Mouse (Mus musculus) lung, postnatal 0 days (tissue): ENCODE measurements around the gene Itpr1. TPM values are rescaled to one million over a fixed set of nuclear protein-coding genes. Genes with fewer than 3 reads are reported as not detected.
A peak's percentile ranks its signal among the peaks of the same experiment; 100 is the strongest.

Experiments
- ATAC-seq: fragments of 200-750 bp; cut with Nextera tagmentation; 2 replicates; pipeline ENCODE4 v1.8.0; 2017; ENCODE audit warnings: moderate library complexity
- DNase-seq: peaks from one replicate; pipeline ENCODE4 v3.0.0-alpha.2; 2016; ENCODE audit warnings: low spot score
- H3K27ac ChIP-seq: fragments of 300-500 bp; sonication (generic); 2 replicates; pipeline ENCODE4 v1.5.1; 2014; ENCODE audit warnings: antibody characterized with exemption, mild to moderate bottlenecking, low read length, mixed read lengths
- H3K27me3 ChIP-seq: fragments of 300-500 bp; sonication (generic); replicated peaks from 2 replicates; pipeline ENCODE4 v1.6.1; 2014; ENCODE audit warnings: low read length, mixed read lengths; ENCODE audit not compliant: insufficient read depth
- H3K36me3 ChIP-seq: fragments of 300-500 bp; sonication (generic); 2 replicates; pipeline ENCODE4 v1.6.1; 2014; ENCODE audit warnings: low read length, mixed read lengths; ENCODE audit not compliant: insufficient read depth
- H3K4me1 ChIP-seq: fragments of 300-500 bp; sonication (generic); 2 replicates; pipeline ENCODE4 v1.6.1; 2014; ENCODE audit warnings: antibody characterized with exemption, low read depth, low read length, mixed read lengths; ENCODE audit not compliant: insufficient read depth
- H3K4me2 ChIP-seq: fragments of 300-500 bp; sonication (generic); replicated peaks from 2 replicates; pipeline ENCODE4 v1.6.1; 2014; ENCODE audit warnings: low read depth, mild to moderate bottlenecking, low read length, moderate library complexity, mixed read lengths
- H3K4me3 ChIP-seq: fragments of 300-500 bp; sonication (generic); 2 replicates; pipeline ENCODE4 v1.5.1; 2014; ENCODE audit warnings: low read depth, low read length
- H3K9ac ChIP-seq: fragments of 300-500 bp; sonication (generic); replicated peaks from 2 replicates; pipeline ENCODE4 v1.6.1; 2014; ENCODE audit warnings: low read depth, mild to moderate bottlenecking
- H3K9me3 ChIP-seq: fragments of 300-500 bp; sonication (generic); 2 replicates; pipeline ENCODE4 v1.6.1; 2016; ENCODE audit warnings: low read length, mixed read lengths
- CTCF ChIP-seq: IDR thresholded peaks from 2 replicates; pipeline ENCODE4 v1.5.1; 2016; ENCODE audit warnings: antibody characterized with exemption, mild to moderate bottlenecking
- EP300 ChIP-seq: IDR thresholded peaks from 2 replicates; pipeline ENCODE4 v1.6.1; 2016; ENCODE audit warnings: antibody characterized with exemption, mild to moderate bottlenecking, control low read depth
- WGBS: fragments of 180-500 bp; shearing (Covaris S2); extraction: QIAGEN DNeasy Blood & Tissue Kit; methylation state at CpG from one replicate; pipeline ENCODE4 v1.1.7; 2014; 5-methylcytosine and 5-hydroxymethylcytosine counted together
- polyA plus RNA-seq: library from polyadenylated mRNA; unstranded; fragments of >200 nt; fragmentation: Nextera tagmentation; extraction: Ambion mirVana; gene quantifications from 2 replicates; pipeline ENCODE4 v1.2.1, GENCODE M21; 2015

Gene Itpr1
- polyA plus RNA-seq, 1 experiment from 2014 or later: 9.2 TPM

GRCm38 (mm10) chr6:108192632-108193031 lies 20.3 kb upstream of the Itpr1 start:
- ATAC-seq (no peak), DNase-seq (no peak)
- no peak for TF ChIP-seq CTCF
- H3K27me3 ChIP-seq: no peaks in the 10 kb centered on the region; the same call in 1 of the 2 replicates
- no peaks in the 10 kb centered on the region for H3K9me3 ChIP-seq
- H3K4me3 ChIP-seq: no peak overlapping the region
- H3K4me2 ChIP-seq: no peak overlapping the region
- WGBS: 65% methylated on average over 4 of the region's 4 CpGs
- H3K27ac ChIP-seq: no peak overlapping the region
- H3K4me1 ChIP-seq: no peaks in the 10 kb centered on the region
- H3K36me3 ChIP-seq: no peaks in the 10 kb centered on the region
- no peak overlapping the region for H3K9ac ChIP-seq

DNA sequence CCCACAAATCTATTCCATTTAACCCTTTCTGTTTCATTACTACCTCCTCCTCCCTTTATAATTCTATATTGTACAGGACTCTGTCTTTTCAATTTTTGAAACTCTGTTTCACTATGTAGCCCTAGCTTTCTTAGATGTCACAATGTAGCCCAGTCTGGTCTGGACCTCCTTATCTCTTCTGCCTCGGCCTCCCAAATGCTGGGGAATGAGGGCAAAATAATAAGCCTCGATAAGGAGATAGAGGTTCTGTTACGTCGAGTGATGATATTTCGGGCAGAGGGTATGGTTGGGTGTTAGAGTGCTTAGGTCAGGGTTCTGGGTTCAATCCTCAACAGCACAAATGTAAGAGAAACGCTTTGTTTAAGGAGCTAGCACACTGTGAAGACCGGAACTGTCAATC lies 16.2 kb upstream of the Itpr1 start:
- 79% methylated on average over 7 of the region's 7 CpGs for WGBS
- H3K4me2 ChIP-seq: no peak overlapping the region
- ATAC-seq (no peak), DNase-seq (no peak)
- no peak for TF ChIP-seq CTCF
- TF ChIP-seq EP300: no peak
- H3K36me3 ChIP-seq: no peaks in the 10 kb centered on the region
- H3K9ac ChIP-seq: no peak overlapping the region
- H3K27ac ChIP-seq: no peak overlapping the region
- H3K9me3 ChIP-seq: no peaks in the 10 kb centered on the region
- no peaks in the 10 kb centered on the region for H3K4me1 ChIP-seq
- H3K27me3 ChIP-seq: no peaks in the 10 kb centered on the region
- H3K4me3 ChIP-seq: no peak overlapping the region

- ATAC-seq (no peak), DNase-seq (peak; percentile 21)
- TF ChIP-seq EP300 (no peak), CTCF (no peak)
- Histone ChIP-seq H3K9me3 (no peaks in the 10 kb centered on the region), H3K9ac (no peak overlapping the region), H3K27ac (no peak overlapping the region), H3K36me3 (no peaks in the 10 kb centered on the region), H3K27me3 (no peaks in the 10 kb centered on the region), H3K4me2 (no peak overlapping the region), H3K4me1 (no peaks in the 10 kb centered on the region), H3K4me3 (no peak overlapping the region)
- 57% methylated on average over 4 of the region's 4 CpGs for WGBS
These were observed 15.8 kb upstream of the Itpr1 start for GRCm38 (mm10) chr6:108197117-108197516.

DNA sequence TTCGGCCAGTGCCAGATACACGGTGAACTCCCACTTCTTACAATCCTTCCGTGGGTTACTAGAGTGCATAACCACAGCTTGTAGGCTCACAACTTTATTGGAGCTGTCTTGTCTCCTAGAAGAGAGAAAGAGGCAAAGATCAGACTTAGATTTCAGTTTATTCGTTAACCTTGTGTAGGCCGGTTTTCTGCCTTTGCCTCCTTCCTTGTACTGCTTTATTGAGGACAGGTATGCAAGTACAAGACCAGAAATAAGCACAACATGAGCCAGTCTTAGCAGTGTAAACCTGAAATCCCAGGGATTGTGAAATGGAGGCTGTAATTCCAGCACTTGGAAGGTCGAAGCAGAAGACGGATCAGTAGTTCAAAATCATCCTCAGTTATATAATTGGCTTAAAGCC lies 14.6 kb upstream of the Itpr1 start:
- H3K27ac ChIP-seq: no peak overlapping the region
- TF ChIP-seq EP300 (no peak), CTCF (no peak)
- H3K4me2 ChIP-seq: no peak overlapping the region
- H3K9ac ChIP-seq: no peak overlapping the region
- no peaks in the 10 kb centered on the region for H3K9me3 ChIP-seq
- DNase-seq: no peak
- no peaks in the 10 kb centered on the region for H3K36me3 ChIP-seq
- no peaks in the 10 kb centered on the region for H3K27me3 ChIP-seq
- H3K4me3 ChIP-seq: no peak overlapping the region
- WGBS: 85% methylated on average over 7 of the region's 7 CpGs
- ATAC-seq: no peak
- H3K4me1 ChIP-seq: no peaks in the 10 kb centered on the region

GRCm38 (mm10) chr6:108204322-108204721 lies 8.6 kb upstream of the Itpr1 start:
- Histone ChIP-seq H3K4me3 (no peak overlapping the region), H3K27me3 (no peaks in the 10 kb centered on the region), H3K4me2 (no peak overlapping the region), H3K36me3 (no peaks in the 10 kb centered on the region), H3K9ac (no peak overlapping the region), H3K27ac (no peak overlapping the region), H3K4me1 (no peaks in the 10 kb centered on the region), H3K9me3 (no peaks in the 10 kb centered on the region)
- WGBS: 83% methylated on average over 2 of the region's 2 CpGs
- ATAC-seq (no peak), DNase-seq (no peak)
- TF ChIP-seq CTCF: no peak
- no peak for TF ChIP-seq EP300

GRCm38 (mm10) chr6:108206145-108206544 lies 6.8 kb upstream of the Itpr1 start:
- H3K4me1 ChIP-seq: no peaks in the 10 kb centered on the region
- DNase-seq (no peak), ATAC-seq (no peak)
- no peak overlapping the region for H3K27ac ChIP-seq
- H3K4me3 ChIP-seq: no peak overlapping the region
- TF ChIP-seq CTCF: no peak
- no peak for TF ChIP-seq EP300
- H3K9me3 ChIP-seq: no peaks in the 10 kb centered on the region
- no peak overlapping the region for H3K4me2 ChIP-seq
- H3K36me3 ChIP-seq: no peaks in the 10 kb centered on the region
- H3K9ac ChIP-seq: no peak overlapping the region
- WGBS: 77% methylated on average over 4 of the region's 4 CpGs
- H3K27me3 ChIP-seq: no peaks in the 10 kb centered on the region

GRCm38 (mm10) chr6:108206914-108207566 lies 5.9 kb upstream of the Itpr1 start:
- Histone ChIP-seq H3K27me3 (no peaks in the 10 kb centered on the region), H3K9ac (no peak overlapping the region), H3K4me1 (0 out of 2 replicates have a peak, but pooled peaks cover 4% of the 10 kb centered on the region), H3K36me3 (no peaks in the 10 kb centered on the region), H3K4me2 (no peak overlapping the region), H3K4me3 (no peak overlapping the region), H3K9me3 (no peaks in the 10 kb centered on the region), H3K27ac (no peak overlapping the region)
- TF ChIP-seq CTCF (no peak), EP300 (no peak)
- whole genome bisulfite sequencing: 81% methylated on average over 5 of the region's 5 CpGs
- no peak for DNase-seq
- no peak for ATAC-seq
